Mouse (Mus musculus): Measurements from ENCODE around the gene Cep70. TPM values are rescaled to one million over a fixed set of nuclear protein-coding genes. Genes with fewer than 3 reads are reported as not detected.
A peak's percentile ranks its signal among the peaks of the same experiment; 100 is the strongest.

The Cep70 gene
- polyA plus RNA-seq, 1 experiment from 2014 or later, result 52.5 TPM

GRCm38 (mm10) chr9:99325208-99325929 is 82.2 kb downstream of the Cep70 start:
- Histone ChIP-seq H3K9ac (replicated peaks) (no peak overlapping the region), H3K9me3 (replicated peaks) (no peaks in the 10 kb centered on the region), H3K27ac (replicated peaks) (no peak overlapping the region), H3K4me1 (no peaks in the 10 kb centered on the region), H3K4me3 (replicated peaks) (no peak overlapping the region), H3K36me3 (no peaks in the 10 kb centered on the region), H3K27me3 (replicated peaks) (no peaks in the 10 kb centered on the region), H3K4me2 (no peak overlapping the region)
- WGBS, result 82% methylated on average over 7 of the region's 7 CpGs
- ATAC-seq (ENCODE audit: low FRiP score), result no peak

- Histone ChIP-seq H3K9me3 (replicated peaks) (no peaks in the 10 kb centered on the region), H3K27ac (replicated peaks) (no peak overlapping the region), H3K4me3 (replicated peaks) (no peak overlapping the region), H3K4me2 (no peak overlapping the region), H3K27me3 (replicated peaks) (no peaks in the 10 kb centered on the region), H3K36me3 (no peaks in the 10 kb centered on the region), H3K9ac (replicated peaks) (no peak overlapping the region), H3K4me1 (no peaks in the 10 kb centered on the region)
- 70% methylated on average over 4 of the region's 4 CpGs for WGBS
- no peak for ATAC-seq (ENCODE audit: low FRiP score)
Observed at GRCm38 (mm10) chr9:99325961-99326360, 82.8 kb downstream of the Cep70 start.

- Histone ChIP-seq H3K36me3 (no peaks in the 10 kb centered on the region), H3K9ac (replicated peaks) (no peak overlapping the region), H3K9me3 (replicated peaks) (no peaks in the 10 kb centered on the region), H3K4me3 (replicated peaks) (no peak overlapping the region), H3K27me3 (replicated peaks) (no peaks in the 10 kb centered on the region), H3K27ac (replicated peaks) (no peak overlapping the region), H3K4me2 (no peak overlapping the region), H3K4me1 (no peaks in the 10 kb centered on the region)
- ATAC-seq (ENCODE audit: low FRiP score), result no peak
- 42% methylated on average over 4 of the region's 4 CpGs for WGBS
Observed at GRCm38 (mm10) chr9:99326881-99327280, 83.7 kb downstream of the Cep70 start.

- Histone ChIP-seq H3K9ac (replicated peaks) (no peak overlapping the region), H3K27ac (replicated peaks) (no peak overlapping the region), H3K27me3 (replicated peaks) (no peaks in the 10 kb centered on the region), H3K4me3 (replicated peaks) (no peak overlapping the region), H3K4me1 (no peaks in the 10 kb centered on the region), H3K4me2 (no peak overlapping the region), H3K36me3 (no peaks in the 10 kb centered on the region), H3K9me3 (replicated peaks) (no peaks in the 10 kb centered on the region)
- ATAC-seq (ENCODE audit: low FRiP score), result no peak
- 92% methylated on average over 4 of the region's 4 CpGs for WGBS
Observed at GRCm38 (mm10) chr9:99336538-99336937, 93.4 kb downstream of the Cep70 start.

- ATAC-seq (ENCODE audit: low FRiP score), result no peak
- 0 out of 2 replicates have a peak, but pooled peaks cover 3% of the 10 kb centered on the region for H3K4me1 ChIP-seq
- no peak overlapping the region for H3K27ac ChIP-seq (replicated peaks)
- H3K4me2 ChIP-seq, result no peak overlapping the region
- H3K9ac ChIP-seq (replicated peaks), result no peak overlapping the region
- no peaks in the 10 kb centered on the region for H3K36me3 ChIP-seq
- H3K27me3 ChIP-seq (replicated peaks), result no peaks in the 10 kb centered on the region
- no peaks in the 10 kb centered on the region for H3K9me3 ChIP-seq (replicated peaks)
- H3K4me3 ChIP-seq (replicated peaks), result no peak overlapping the region
- 89% methylated on average over 1 of the region's 1 CpGs for WGBS
Observed at GRCm38 (mm10) chr9:99338293-99338692, 95.1 kb downstream of the Cep70 start.

GRCm38 (mm10) chr9:99339182-99339581 is 96.0 kb downstream of the Cep70 start:
- Histone ChIP-seq H3K9ac (replicated peaks) (no peak overlapping the region), H3K4me2 (no peak overlapping the region), H3K36me3 (no peaks in the 10 kb centered on the region), H3K27ac (replicated peaks) (no peak overlapping the region), H3K27me3 (replicated peaks) (no peaks in the 10 kb centered on the region), H3K4me1 (0 out of 2 replicates have a peak, but pooled peaks cover 4% of the 10 kb centered on the region), H3K9me3 (replicated peaks) (no peaks in the 10 kb centered on the region), H3K4me3 (replicated peaks) (no peak overlapping the region)
- 89% methylated on average over 1 of the region's 1 CpGs for WGBS
- no peak for ATAC-seq (ENCODE audit: low FRiP score)

GRCm38 (mm10) chr9:99340126-99340525 is 97.0 kb downstream of the Cep70 start:
- WGBS, result 76% methylated on average over 12 of the region's 12 CpGs
- no peak overlapping the region for H3K4me3 ChIP-seq (replicated peaks)
- peaks cover 10% of the 10 kb centered on the region; the same call in 1 of the 2 replicates for H3K4me1 ChIP-seq
- H3K9ac ChIP-seq (replicated peaks), result no peak overlapping the region
- ATAC-seq (ENCODE audit: low FRiP score), result no peak
- H3K27ac ChIP-seq (replicated peaks), result no peak overlapping the region
- no peaks in the 10 kb centered on the region for H3K27me3 ChIP-seq (replicated peaks)
- H3K36me3 ChIP-seq, result no peaks in the 10 kb centered on the region
- H3K9me3 ChIP-seq (replicated peaks), result no peaks in the 10 kb centered on the region
- no peak overlapping the region for H3K4me2 ChIP-seq

GRCm38 (mm10) chr9:99341600-99341999 is 98.4 kb downstream of the Cep70 start:
- Histone ChIP-seq H3K9me3 (replicated peaks) (no peaks in the 10 kb centered on the region), H3K4me1 (peaks cover 13% of the 10 kb centered on the region; the same call in 1 of the 2 replicates), H3K9ac (replicated peaks) (no peak overlapping the region), H3K4me2 (no peak overlapping the region), H3K27me3 (replicated peaks) (no peaks in the 10 kb centered on the region), H3K36me3 (no peaks in the 10 kb centered on the region), H3K4me3 (replicated peaks) (no peak overlapping the region), H3K27ac (replicated peaks) (no peak overlapping the region)
- WGBS, result 86% methylated on average over 3 of the region's 3 CpGs
- no peak for ATAC-seq (ENCODE audit: low FRiP score)

GRCm38 (mm10) chr9:99345351-99345792 is 102.2 kb downstream of the Cep70 start:
- Histone ChIP-seq H3K36me3 (no peaks in the 10 kb centered on the region), H3K4me1 (peaks cover 13% of the 10 kb centered on the region; the same call in 1 of the 2 replicates), H3K9ac (replicated peaks) (no peak overlapping the region), H3K27me3 (replicated peaks) (no peaks in the 10 kb centered on the region), H3K27ac (replicated peaks) (0 out of 2 replicates have a peak overlapping the region, but pooled peaks have one; percentile 48), H3K9me3 (replicated peaks) (no peaks in the 10 kb centered on the region), H3K4me2 (no peak overlapping the region), H3K4me3 (replicated peaks) (no peak overlapping the region)
- WGBS, result 20% methylated on average over 4 of the region's 4 CpGs
- peak; percentile 88 for ATAC-seq (ENCODE audit: low FRiP score)

Other genes with a start within 250 kb of the Cep70 start
- gene Gm1123, start 207.7 kb upstream of the Cep70 start, polyA plus RNA-seq (2015; fragmentation: Nextera tagmentation; extraction: Ambion mirVana), result 0.50 TPM in 1 of 2 replicates, not detected in the other
- 3.1 TPM in 2 replicates for gene Pik3cb, start 102.7 kb upstream of the Cep70 start, polyA plus RNA-seq (2015; fragmentation: Nextera tagmentation; extraction: Ambion mirVana)
- not detected in 2 replicates for gene Faiml, start 6.1 kb upstream of the Cep70 start, polyA plus RNA-seq (2015; fragmentation: Nextera tagmentation; extraction: Ambion mirVana)
- 0.60 and 0.64 TPM in 2 replicates for gene Esyt3, start 115.2 kb downstream of the Cep70 start, polyA plus RNA-seq (2015; fragmentation: Nextera tagmentation; extraction: Ambion mirVana)
- gene Mras, start 194.0 kb downstream of the Cep70 start, polyA plus RNA-seq (2015; fragmentation: Nextera tagmentation; extraction: Ambion mirVana), result 42.0 and 50.9 TPM in 2 replicates
- 0.13 and 0.29 TPM in 2 replicates for gene Nme9, start 208.1 kb downstream of the Cep70 start, polyA plus RNA-seq (2015; fragmentation: Nextera tagmentation; extraction: Ambion mirVana)